Mouse (Mus musculus): ENCODE data around the gene Ftl1-ps1. TPM values are rescaled to one million over a fixed set of nuclear protein-coding genes. Genes with fewer than 3 reads are reported as not detected.

The Ftl1-ps1 gene
- polyA plus RNA-seq, 1 experiment from 2014 or later = 338 TPM

DNA sequence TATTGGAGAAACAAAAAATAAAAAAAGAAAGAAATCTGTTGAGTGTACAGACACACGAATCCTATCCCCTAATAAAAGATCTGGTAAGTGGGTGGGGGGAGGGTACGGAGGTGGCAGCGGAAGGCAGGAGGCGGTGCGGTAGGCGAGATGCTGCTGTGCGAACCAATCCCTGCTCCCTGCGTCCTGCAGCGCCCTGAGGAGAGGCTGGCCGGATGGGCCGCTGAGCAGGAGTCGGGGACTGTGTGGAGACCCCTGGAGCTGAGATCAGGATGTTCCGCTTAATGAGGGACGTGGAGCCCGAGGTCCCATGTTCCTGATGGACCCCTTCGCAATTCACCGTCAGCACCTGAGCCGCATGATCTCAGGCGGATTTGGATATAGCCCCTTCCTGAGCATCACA, 40.4 kb downstream of the Ftl1-ps1 start:
- Histone ChIP-seq H3K9me3 (peaks cover 4% of the 10 kb centered on the region; the same call in 1 of the 2 replicates), H3K4me3 (replicated peaks) (no peak overlapping the region), H3K36me3 (no peaks in the 10 kb centered on the region), H3K27ac (no peak overlapping the region), H3K4me2 (no peak overlapping the region), H3K9ac (no peak overlapping the region), H3K27me3 (replicated peaks) (no peaks in the 10 kb centered on the region), H3K4me1 (no peaks in the 10 kb centered on the region)
- 31% methylated on average over 19 of the region's 19 CpGs for WGBS
- ATAC-seq (ENCODE audit: insufficient read depth, low FRiP score, low read depth) = no peak

MicroRNA genes within 50 kb of the gene (microRNA counts, 519-probe panel; counts per million panel counts)
- not detected for microRNA mmu-miR-692

Small RNA genes within 50 kb of the gene (microRNA-seq; reads per million reads assigned to microRNA genes)
- gene Mir692-3 = not detected

Other genes with a start within 250 kb of the Ftl1-ps1 start
- gene Exoc3, start 191.0 kb upstream of the Ftl1-ps1 start, polyA plus RNA-seq (2015; fragmentation: Nextera tagmentation; extraction: Ambion mirVana) = 59.6 and 67.2 TPM in 2 replicates
- 0.50 and 0.52 TPM in 2 replicates for gene Ahrr, start 107.4 kb upstream of the Ftl1-ps1 start, polyA plus RNA-seq (2015; fragmentation: Nextera tagmentation; extraction: Ambion mirVana)
- gene Pdcd6, start 82.1 kb upstream of the Ftl1-ps1 start, polyA plus RNA-seq (2015; fragmentation: Nextera tagmentation; extraction: Ambion mirVana) = 150 and 153 TPM in 2 replicates
- gene Sdha, start 49.4 kb upstream of the Ftl1-ps1 start, polyA plus RNA-seq (2015; fragmentation: Nextera tagmentation; extraction: Ambion mirVana) = 256 and 275 TPM in 2 replicates
- gene Ccdc127, start 49.4 kb upstream of the Ftl1-ps1 start, polyA plus RNA-seq (2015; fragmentation: Nextera tagmentation; extraction: Ambion mirVana) = 55.6 and 57.0 TPM in 2 replicates
- not detected in 2 replicates for gene Lrrc14b, start 35.7 kb upstream of the Ftl1-ps1 start, polyA plus RNA-seq (2015; fragmentation: Nextera tagmentation; extraction: Ambion mirVana)
- 5.2 and 5.9 TPM in 2 replicates for gene Zfp72, start 8.9 kb upstream of the Ftl1-ps1 start, polyA plus RNA-seq (2015; fragmentation: Nextera tagmentation; extraction: Ambion mirVana)
- gene Zfp825, start 94.3 kb downstream of the Ftl1-ps1 start, polyA plus RNA-seq (2015; fragmentation: Nextera tagmentation; extraction: Ambion mirVana) = 19.3 and 19.5 TPM in 2 replicates
- gene Erap1, start 239.9 kb downstream of the Ftl1-ps1 start, polyA plus RNA-seq (2015; fragmentation: Nextera tagmentation; extraction: Ambion mirVana) = 27.8 and 28.9 TPM in 2 replicates